Mouse (Mus musculus): ENCODE measurements around the gene Thyn1. TPM values are rescaled to one million over a fixed set of nuclear protein-coding genes. Genes with fewer than 3 reads are reported as not detected.

Thyn1 gene
- polyA plus RNA-seq, 1 experiment from 2014 or later = 141 TPM

Other genes with a start within 250 kb of the Thyn1 start
- 2.8 and 3.3 TPM in 2 replicates for gene Glb1l2, start 193.2 kb upstream of the Thyn1 start, polyA plus RNA-seq (2016; fragmentation: Nextera tagmentation; extraction: Ambion mirVana)
- not detected in 2 replicates for gene Glb1l3, start 138.8 kb upstream of the Thyn1 start, polyA plus RNA-seq (2016; fragmentation: Nextera tagmentation; extraction: Ambion mirVana)
- gene Gm1110, start 76.6 kb upstream of the Thyn1 start, polyA plus RNA-seq (2016; fragmentation: Nextera tagmentation; extraction: Ambion mirVana) = 0.23 and 0.30 TPM in 2 replicates
- 36.2 and 36.6 TPM in 2 replicates for gene Acad8, start 144 bp upstream of the Thyn1 start, polyA plus RNA-seq (2016; fragmentation: Nextera tagmentation; extraction: Ambion mirVana)
- 68.6 and 68.8 TPM in 2 replicates for gene Vps26b, start 30.4 kb downstream of the Thyn1 start, polyA plus RNA-seq (2016; fragmentation: Nextera tagmentation; extraction: Ambion mirVana)
- gene Ncapd3, start 30.5 kb downstream of the Thyn1 start, polyA plus RNA-seq (2016; fragmentation: Nextera tagmentation; extraction: Ambion mirVana) = 27.8 TPM in 2 replicates
- gene Jam3, start 155.7 kb downstream of the Thyn1 start, polyA plus RNA-seq (2016; fragmentation: Nextera tagmentation; extraction: Ambion mirVana) = 131 and 133 TPM in 2 replicates

Measured in hindbrain, embryonic 12.5 days (tissue).